Mouse (Mus musculus) heart, postnatal 0 days (tissue): Measurements from ENCODE around the gene Slc6a17.

Experiments
- CTCF ChIP-seq: IDR thresholded peaks from 2 replicates; pipeline ENCODE4 v1.5.1; 2016; ENCODE audit warnings: antibody characterized with exemption, control low read depth, low read depth
- EP300 ChIP-seq: IDR thresholded peaks from 2 replicates; pipeline ENCODE4 v1.6.1; 2016; ENCODE audit warnings: antibody characterized with exemption, low read depth

DNA sequence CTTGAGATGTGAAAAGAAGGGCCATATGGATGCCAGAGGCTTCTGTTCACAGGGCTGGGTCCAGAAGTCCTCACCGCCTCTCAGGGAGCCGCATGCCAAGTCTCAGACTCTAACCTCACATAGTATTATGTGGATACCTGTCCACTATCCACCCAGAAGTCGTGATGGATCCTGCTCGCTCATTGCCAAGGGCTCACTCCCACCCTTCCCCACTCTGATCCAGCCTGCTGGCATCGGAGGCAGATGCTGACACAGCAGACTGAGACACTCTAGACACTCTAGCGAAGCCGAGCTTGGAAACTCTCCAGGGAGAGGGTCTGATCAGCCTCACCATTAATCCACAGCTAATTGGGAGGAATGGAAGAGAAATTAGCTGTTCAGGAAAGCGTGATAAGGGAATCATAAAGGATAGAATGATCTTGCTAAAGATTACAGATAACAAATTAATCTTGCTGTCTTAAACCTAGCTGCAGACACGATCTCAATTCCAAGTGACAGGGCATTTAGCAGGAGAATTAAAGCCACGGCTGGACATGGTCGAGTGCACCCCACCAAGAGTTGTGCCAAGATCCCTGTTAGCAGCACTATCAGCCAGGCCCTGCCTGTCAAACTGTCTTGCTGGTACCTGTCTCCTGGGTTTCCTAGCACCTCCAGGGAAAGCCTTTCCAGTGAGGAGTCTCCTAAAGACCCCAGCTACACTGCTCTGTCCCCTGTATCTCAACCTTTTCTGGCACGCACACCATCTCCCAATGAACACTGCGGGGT, 21.6 kb downstream of the Slc6a17 start:
- TF ChIP-seq CTCF, result no peak
- no peak for TF ChIP-seq EP300
